Mouse (Mus musculus): Measurements from ENCODE around the gene Psmd1.
"Not testable (repeated sequence)": the region's sequence is repeated elsewhere in the genome, so short reads cannot be mapped to it uniquely, and the experiment has no call there.

Gene Psmd1

DNA sequence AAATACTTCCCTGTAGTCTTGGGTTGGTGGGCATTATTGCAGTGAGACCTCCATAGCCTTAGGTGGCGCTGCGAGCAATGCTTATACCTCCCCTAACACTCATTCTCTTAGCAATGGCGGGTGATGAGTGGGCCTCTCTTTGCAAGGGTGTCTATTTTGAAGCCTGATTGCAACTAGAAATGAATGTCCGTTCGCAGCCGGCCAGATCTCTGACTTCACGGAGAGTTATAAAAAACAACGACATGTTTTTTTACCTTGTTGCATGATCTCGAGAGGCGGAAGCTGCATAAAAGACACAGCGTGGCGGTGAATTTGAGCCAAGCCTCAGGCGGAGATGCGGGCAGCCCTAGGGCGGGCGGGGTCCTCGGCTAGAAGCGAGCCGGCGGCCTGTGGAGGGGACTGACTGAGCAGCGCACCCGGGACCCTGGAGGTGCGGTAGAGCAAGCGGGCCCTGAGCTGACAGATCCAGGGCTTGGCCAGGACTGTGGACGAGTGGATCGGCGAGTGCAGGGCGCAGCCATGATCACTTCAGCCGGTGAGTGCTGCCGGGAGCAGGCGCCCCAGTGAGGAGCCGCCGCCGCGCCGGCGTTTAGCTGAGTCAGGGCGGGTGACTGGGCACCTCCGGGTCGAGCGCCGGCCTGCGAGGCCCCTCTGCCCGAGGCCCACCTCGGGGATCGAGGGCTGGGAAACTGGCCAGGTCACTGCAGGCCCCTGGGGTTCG is at the start of gene Psmd1:
Psmd1 (plus strand) TSS at position 117 of the 721 bp plus-strand sequence.
- peak; percentile 83 to 90 for DNase-seq (ENCODE audit: low spot score in 2 of 2)

DNA sequence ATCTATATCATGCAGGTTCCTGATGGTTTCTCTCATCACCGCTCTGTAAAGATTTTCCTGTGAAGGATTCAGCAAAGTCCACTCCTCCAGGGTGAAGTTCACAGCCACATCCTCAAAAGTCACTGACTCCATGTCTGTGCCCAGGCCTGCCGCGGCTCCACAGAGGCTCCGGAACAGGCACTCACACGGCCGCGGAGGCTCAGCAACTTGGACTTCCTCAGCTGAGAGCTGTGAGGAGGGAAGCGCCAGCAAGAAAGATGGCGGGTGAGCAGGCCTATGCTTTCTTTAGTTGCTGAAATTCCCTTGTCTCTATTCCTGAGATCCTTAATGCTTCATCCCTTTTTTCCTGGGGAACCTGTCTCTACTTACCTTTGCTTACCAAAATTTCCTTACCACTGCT is 48.4 kb upstream of the Psmd1 start:
- not testable (repeated sequence) for DNase-seq (ENCODE audit: low spot score in 2 of 2)

DNA sequence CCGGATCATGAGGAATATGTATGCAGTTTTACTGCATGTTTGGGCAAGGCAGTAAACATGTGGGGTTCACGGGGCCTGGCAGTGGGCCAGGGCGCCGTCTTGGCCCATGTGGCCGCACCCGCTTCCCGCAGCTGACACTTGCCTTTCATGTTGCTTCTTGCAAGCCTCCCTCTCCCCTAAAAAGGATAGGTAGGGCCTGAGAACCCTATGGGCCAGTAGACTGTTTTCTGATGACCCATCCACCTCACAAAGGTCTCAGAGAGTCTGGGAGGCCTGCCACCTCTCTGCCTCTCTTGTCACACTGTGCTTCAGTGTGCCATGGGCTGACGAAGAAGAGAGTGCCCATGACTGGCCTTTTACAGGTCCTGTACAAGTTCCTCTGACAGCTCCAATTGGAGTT is 47.7 kb upstream of the Psmd1 start, which contains the start of gene Spata3:
Spata3 (plus strand) TSS at position 301 of the 400 bp plus-strand sequence.
- DNase-seq (ENCODE audit: low spot score in 2 of 2) = no peak

DNA sequence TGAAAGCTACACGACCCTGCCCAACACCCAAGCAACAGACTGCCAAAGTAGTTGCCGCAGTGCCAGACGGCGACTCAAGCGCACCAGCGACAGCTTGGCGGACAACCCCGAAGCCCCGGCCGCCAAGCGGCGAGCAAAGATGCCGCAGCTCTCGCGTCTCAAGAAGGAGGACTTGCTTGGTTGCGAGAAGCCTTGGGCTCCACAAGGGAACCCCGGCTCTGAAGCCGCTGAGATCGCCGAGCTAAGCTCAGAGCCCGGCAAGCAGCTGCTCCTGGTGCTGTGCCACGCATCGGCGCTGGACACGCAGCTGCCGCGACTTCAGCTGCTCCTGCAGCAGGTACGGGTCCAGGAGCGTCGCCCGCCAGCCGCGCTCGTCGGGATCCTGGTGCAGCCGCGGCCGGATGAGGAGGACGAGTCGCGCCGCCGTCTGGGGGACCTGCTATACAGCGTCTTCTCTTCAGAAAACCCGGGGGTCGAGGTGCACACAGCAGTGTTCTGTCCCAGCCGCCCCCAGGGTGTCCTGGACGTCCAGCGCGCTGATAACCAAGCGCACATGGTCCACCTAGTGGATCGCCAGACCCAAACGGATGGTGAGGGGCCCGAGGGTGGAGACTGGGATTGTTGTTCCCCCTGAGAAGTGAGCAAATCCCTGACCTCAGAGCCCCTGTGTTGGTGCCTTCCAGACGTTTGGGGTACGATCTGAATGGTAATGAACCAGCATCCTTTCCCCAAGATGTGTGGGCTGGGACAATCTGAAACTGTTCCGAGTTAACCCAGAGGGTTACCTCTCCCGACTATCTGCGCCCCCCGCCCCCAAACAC is 45.7 kb upstream of the Psmd1 start:
- DNase-seq (ENCODE audit: low spot score in 2 of 2) = no peak

DNA sequence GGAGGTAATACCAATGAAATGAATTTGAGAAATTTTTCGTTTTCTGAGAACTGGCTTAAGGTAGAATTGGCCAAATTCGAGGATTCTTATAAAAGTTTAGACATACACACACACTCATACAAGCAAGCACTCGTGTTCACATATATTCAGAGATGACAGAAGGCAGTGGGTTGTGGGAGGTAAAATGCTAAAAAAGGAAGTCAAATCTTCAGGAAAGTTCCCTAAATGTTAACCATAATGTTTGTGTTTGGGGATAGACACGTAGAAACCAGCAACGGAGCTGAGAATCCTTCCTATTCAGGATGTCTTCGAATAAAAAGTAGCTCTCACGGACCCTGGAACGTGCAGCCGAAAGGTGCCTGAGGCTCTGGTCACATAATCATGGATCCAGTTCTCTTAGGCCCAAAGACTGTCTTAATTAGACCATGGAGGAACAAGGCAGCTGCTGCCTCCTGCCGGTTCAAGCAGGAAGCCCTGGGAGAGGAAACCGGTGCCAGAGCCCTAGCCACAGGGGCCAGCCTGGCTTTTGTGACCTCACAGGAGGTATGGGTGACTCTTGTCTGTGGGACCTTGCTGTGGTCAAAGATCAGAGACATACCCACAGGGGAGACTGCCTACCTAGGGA is 42.7 kb upstream of the Psmd1 start:
- no peak for DNase-seq (ENCODE audit: low spot score in 2 of 2)

DNA sequence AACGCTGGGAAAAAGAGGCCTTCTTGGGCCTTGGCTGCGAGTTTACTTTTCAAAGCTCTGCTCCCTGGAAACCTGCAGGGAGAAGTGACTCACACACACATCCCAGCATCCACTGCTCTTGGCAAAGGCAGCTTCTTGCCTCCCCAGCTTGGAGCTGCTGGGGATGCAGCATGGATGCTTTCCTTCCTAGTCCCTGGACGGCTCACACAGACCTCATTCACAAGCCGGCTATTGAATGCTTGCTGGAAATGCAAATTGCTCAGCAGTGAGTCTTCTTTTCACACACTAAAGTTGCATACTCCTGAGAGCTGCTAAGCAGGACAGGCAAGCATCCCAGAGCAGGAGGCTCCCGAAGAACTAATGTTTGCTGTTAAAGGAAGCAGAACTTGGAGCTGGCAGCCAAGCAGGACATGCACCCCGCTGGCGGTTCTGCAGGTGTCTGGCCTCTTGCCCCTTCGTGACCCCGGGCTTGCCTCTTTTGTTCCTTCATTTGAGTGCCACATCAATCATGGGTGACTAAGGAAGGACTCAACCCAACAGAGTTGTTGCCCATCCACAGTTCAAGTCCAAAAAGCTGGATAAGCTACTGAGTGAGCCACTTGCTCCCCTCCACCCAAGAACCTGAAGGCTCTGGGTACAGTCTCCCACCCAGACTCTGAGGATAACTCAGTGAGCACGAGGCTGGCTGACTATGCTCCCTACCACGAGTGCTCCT is 31.8 kb upstream of the Psmd1 start:
- no peak for DNase-seq (ENCODE audit: low spot score in 2 of 2)

DNA sequence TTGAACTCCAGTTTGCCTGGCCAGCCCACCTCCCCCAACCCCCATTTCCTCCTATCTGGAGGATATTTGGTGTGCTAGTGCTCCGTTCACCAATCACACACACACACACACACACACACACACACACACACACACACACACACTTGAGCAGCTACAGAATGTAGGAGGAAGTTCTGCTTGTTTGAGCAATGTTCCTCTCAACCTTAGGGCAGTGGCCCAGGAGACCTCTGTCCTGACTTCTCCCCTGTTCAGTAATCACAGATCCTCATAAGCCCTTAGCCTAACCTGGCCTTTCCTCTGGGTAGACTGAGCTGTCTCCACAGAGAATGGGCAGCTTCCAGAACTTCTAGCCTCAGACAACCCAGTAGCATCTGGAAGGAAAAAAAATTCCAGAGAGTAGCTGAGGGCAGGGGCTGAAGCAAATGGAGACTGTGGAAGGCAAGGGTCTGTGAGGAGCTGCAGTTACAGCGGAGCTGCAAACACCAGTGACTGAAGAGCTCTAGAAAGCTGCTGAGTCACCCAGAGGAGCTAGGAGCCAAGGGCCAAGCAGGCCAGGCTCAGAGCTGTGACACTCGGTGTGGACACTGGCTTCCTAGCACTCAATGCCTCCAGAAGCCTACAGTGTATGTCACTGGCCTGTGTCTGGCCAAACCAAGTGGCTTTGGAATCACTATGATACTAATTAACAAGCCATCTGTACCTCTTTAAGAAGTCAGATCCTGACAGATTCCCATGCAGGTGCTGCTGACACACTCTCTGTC is 25.8 kb upstream of the Psmd1 start:
- DNase-seq (ENCODE audit: low spot score in 2 of 2) = no peak

DNA sequence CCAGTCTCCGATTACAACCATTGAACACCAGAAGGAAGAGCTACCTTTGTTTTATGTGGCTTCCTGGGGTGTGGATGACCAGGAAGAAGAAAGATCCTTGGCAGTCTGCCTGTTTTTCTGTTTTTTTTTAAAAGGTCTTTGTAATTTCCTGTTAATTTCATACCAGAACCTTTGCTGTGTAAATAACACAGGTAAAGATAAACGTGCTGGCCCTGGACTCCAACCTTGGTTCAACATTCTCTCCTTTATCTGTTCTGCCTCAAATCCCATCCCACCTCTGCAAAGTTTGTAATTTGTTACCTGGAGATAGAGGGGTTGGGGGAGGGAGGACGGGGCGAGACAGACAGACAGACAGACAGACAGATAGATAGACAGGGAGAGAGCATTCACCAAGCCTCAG is 24.1 kb upstream of the Psmd1 start:
- DNase-seq (ENCODE audit: low spot score in 2 of 2) = no peak

DNA sequence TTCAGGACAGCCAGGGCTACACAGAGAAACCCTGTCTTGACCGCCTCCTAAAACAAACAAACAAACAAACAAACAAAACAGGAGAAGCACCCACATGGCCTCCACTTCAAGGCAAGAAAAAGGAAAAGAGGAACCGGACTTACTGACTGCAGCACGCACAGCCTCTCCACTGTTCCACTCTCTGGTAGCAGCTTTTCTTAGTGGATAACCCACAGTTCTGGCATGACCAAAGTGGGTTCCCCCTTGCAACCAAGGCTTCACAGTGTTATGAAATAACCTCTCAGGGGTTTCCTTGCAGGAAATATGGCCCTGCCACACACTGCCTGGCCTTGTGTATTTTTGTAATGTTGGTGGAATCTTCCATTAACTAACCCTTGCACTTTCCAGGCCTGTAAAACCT is 23.4 kb upstream of the Psmd1 start:
- DNase-seq (ENCODE audit: low spot score in 2 of 2) = no peak

DNA sequence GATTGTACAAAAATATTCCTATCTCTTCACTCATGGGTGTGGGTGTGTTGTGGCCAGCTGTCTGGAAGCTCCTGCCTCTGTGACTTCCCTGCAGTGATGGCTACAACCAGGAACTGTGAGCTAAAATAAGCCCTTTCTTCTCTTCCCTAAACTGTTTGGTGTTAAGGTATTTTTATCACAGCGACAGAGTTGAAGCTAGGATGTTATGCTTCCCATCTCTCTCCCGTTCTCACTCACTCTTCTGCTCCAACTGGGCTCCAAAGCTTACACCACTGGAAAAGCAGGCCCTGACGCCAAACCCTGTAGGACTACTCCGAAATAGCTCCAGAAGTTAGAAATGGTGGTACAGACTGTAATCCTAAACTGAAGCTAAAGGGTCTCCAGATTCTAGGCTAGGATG is 19.1 kb upstream of the Psmd1 start:
- no peak for DNase-seq (ENCODE audit: low spot score in 2 of 2)

DNA sequence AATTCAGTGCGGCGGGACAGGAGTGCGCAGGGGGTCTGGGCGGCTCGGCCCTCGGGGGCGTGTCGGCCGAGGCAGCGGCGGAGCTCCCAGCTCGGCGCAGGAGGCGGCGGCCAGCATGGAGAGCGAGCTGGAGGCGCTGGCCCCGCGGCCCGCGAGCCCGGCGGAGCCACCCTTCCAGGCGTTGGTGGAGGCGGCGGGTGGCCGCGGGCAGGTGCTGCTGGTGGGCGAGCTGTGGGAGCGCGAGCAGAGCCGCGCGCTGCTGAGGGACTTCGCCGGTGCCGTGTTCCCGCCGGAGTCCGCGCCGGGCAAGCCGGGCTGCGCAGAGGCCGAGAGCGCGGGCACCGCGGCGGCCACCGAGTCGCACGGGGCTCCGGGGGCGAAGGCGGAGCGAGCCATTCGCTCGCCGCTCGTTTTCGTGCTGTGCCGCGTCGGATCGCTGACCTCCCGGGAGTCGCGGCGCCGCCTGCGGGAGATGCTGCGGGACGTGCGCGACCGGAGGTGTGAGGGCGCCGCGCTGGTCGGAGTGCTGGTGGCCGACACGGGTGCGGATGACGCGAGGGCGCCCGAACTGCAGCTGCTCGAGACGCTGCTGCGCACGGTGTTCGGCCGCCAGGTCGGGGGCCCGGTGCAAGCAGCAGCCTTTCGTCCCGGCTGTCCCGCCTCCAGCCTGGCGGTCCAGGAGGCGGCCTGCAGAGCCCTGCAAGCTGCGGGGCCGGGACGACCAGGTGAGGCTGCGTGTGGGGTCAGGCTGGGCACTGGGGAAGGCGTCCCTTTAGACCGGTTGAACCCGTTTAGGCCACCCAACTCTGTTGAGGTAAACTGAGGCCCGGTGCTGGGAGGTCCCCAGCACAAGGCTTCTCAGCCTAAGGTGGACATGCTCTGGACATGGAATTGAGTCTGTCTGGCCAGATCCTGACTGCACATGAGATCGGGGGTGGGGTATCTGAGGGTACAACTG is 18.1 kb upstream of the Psmd1 start, which contains the start of gene 2810459M11Rik:
2810459M11Rik (plus strand) TSS at position 16 of the 958 bp plus-strand sequence.
- no peak for DNase-seq (ENCODE audit: low spot score in 2 of 2)

DNA sequence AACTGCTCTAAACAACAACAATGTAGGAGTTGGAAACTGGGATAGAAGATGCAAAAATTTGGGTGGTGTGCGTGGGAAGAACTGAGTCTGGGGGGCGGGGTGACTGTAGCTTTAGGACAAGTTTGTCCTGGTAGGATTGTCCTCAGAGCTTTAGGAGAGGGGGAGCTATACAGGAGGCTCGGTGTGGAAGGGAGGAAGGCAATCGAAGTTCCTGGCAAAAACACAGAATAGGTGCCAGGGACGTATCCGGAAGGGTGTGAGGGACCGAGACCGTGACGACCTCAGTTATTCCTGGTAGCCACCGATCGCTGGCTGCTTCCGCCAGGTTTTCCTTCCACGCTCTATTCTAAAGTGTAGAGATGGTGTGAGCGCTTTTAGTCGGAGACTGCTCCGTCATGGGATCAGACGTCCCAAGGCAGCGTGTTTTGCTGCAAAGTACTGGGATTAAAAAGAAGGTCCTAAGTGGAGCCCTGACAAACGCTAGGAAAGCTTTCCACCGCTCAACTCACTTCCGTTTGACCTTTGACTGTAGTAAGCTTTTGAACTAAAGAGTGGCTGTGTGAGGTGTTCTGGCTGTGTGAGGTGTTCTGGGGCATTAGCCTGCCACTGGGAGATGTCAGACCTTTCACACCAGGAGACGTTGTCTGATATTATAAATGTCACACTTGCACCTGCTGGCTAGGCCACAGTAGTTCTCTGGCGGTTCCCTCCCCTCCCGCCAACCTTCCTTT is 17.2 kb upstream of the Psmd1 start:
- DNase-seq (ENCODE audit: low spot score in 2 of 2) = no peak

DNA sequence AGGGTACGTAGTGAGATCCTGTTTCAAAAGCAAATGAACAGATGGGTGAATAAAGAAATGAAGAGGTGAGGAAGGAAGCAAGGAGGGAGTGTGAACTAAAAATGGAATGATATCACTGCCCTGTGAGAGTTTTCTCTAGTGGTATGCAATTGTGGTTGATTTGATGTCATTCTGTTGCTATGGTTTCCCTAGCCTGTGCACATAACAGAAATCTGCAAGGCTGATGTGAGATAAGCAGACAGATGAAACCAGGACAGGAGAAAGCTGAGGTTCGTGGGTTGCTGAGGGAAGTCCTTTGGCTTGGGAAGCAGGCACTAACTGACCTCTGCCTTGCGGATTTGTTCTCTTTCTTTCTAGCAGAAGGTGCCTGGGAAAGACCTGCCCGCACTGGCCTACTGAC is 16.0 kb upstream of the Psmd1 start:
- no peak for DNase-seq (ENCODE audit: low spot score in 2 of 2)

DNA sequence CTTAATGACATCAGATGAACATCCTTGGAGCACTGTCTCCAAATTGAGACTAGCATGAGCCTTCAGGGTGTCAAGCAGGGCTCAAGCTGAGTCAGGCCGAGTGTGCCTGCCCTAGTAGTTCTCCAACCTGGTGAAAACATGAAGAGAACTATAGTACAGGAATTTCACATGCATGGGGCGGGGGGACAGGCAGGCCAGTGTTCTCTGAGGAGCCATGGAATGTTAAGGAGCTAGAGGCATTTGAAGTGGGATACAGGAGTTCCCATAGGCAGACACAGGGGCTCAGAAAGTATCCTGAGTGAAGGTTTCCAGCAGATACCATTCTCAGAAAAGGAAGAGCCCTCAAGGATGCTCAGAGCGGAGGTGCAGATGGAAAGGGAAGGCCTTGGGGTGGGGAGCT is 15.4 kb upstream of the Psmd1 start:
- DNase-seq (ENCODE audit: low spot score in 2 of 2) = no peak

DNA sequence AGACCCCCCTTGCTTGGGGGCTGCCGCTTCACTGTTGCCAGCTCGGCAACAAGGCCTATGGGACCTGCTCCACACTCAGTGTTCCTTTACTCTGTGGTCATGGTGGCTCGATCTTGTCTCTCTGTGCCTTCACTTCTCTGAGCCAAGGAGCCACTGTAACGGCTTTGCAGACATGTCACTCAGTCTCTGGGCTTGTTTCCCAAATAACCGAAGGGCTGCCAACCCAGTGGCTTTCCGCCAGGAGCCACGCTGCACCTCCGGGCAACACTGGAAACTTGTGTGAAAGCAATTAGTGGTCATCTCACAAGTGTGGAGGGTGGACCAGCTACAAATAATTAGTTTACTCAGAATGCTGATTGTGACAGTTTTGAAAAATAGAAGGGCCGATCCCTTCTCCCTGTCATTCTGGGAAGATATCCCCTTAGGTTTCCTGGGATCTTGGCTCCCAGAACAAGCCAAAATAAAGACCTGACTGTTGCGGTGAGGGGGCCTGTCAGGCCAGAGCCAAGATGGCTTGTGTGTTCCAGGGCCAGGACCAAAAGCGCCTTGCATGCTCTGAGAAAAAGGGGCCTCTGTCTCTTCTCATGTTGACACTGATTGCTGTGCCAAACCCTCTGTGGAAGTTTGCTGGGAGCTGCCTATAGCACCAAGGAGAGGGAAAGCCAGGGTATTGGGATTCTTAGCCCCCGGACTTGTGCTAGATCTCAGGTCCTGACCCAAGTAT is 10.8 kb upstream of the Psmd1 start:
- no peak for DNase-seq (ENCODE audit: low spot score in 2 of 2)

DNA sequence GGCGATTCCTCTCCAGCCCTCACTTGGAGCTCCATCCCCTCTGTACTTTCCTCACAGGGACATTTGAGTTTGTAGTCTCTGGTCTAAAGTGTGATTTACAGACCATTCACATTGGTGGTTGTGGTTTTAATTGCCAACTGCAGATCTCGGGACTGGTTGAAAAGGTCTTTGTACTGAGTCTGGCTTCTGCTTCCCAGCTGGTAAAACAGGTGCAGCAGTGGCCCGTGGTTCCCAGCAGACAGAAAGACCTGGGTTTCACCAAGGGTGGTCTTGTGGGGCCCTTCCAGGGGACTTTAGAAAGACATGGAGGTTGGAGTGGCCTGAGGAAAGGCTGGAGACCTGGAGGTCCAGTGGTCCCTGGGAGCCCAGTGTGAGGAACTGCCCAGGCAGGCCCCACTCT is 9.2 kb upstream of the Psmd1 start:
- DNase-seq (ENCODE audit: low spot score in 2 of 2) = no peak

DNA sequence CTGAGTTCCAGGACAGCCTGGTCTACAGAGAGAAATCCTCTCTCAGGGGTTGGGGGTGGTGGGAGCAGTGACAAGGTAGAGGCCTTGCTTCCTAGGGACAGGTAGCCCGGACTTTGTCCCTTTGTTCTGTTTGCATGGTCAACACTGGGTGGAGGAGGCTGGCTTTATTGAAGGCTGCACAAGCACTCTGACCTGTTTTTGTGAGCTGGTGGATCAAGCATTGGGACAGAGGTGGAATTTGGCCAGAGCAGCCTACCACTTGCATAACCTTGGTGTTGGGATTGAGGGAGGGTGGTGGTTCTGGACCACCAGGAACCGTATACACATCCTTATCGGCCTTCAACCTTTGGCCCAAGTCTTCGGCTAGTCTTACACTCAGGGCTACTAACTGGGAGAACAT is 7.9 kb upstream of the Psmd1 start:
- DNase-seq (ENCODE audit: low spot score in 2 of 2) = no peak

DNA sequence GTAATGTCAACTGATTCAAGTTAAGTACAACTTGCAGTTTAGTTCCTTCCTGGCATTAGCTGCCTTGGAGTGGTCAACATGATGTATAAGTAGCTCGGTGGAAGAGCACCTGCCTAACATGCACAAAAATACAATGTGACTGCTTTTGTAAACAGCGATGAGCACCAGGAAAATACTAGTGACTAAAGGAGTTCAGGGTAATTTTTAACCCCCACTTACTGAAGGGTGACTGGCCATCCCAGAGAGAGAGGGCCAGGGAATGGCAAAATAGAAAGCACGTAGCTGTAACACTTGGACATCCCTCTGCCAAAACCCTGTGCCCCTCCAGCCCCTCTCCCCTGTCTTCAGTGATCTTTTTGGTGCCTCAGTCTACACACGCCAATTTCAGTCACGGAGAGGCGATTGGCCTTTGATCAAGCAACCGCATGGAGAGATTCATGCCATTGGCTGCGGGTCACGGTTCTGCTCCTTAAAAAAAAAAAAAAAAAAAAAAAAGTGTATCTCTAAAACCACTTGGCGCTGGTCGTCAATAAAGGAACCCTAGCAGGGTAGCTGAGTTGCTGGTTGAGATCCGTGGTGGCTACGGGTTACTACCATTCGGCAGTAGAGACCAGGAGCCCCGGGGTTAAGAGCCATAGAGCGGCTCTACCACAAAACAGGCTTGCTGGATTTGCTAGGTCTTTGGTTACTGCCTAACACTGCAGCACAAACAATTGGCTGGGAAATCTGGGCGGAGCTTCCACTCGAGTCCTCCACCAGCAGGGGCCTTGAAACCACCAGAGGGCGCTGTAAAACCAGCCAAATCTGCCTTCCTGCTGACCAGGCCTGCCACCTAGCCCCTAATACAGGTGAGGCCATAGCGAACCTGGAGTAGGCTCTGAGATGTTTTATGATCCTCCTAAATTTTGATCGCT is 5.1 kb upstream of the Psmd1 start:
- DNase-seq (ENCODE audit: low spot score in 2 of 2) = peak; percentile 75 to 87

All from spleen, postnatal 14 days (tissue).